Mouse (Mus musculus) intestine, postnatal 0 days (tissue): ENCODE results near the gene Sgsm3. TPM values are rescaled to one million over a fixed set of nuclear protein-coding genes. Genes with fewer than 3 reads are reported as not detected.

Source experiments
- ATAC-seq: fragments of 200-750 bp; cut with Nextera tagmentation; 2 replicates; pipeline ENCODE4 v1.8.0; 2017; ENCODE audit warnings: mild to moderate bottlenecking, moderate TSS enrichment, moderate library complexity
- H3K27ac ChIP-seq: fragments of 300-500 bp; sonication (generic); 2 replicates; pipeline ENCODE4 v1.5.1; 2014; ENCODE audit warnings: mild to moderate bottlenecking, low read depth, low read length, moderate library complexity
- H3K27me3 ChIP-seq: fragments of 300-500 bp; sonication (generic); replicated peaks from 2 replicates; pipeline ENCODE4 v1.6.1; 2014; ENCODE audit warnings: low read length, mixed read lengths; ENCODE audit not compliant: control insufficient read depth, insufficient read depth
- H3K36me3 ChIP-seq: fragments of 300-500 bp; sonication (generic); 2 replicates; pipeline ENCODE4 v1.6.1; 2014; ENCODE audit warnings: mild to moderate bottlenecking, moderate library complexity; ENCODE audit not compliant: control insufficient read depth, insufficient read depth
- H3K4me1 ChIP-seq: fragments of 300-500 bp; sonication (generic); replicated peaks from 2 replicates; pipeline ENCODE4 v1.6.1; 2014; ENCODE audit warnings: antibody characterized with exemption, low read length, mixed read lengths; ENCODE audit not compliant: control insufficient read depth, insufficient read depth
- H3K4me2 ChIP-seq: fragments of 300-500 bp; sonication (generic); replicated peaks from 2 replicates; pipeline ENCODE4 v1.6.1; 2014; ENCODE audit warnings: low read depth, mild to moderate bottlenecking, moderate library complexity
- H3K4me3 ChIP-seq: fragments of 300-500 bp; sonication (generic); 2 replicates; pipeline ENCODE4 v1.5.1; 2014; ENCODE audit warnings: low read depth, low read length
- H3K9ac ChIP-seq: fragments of 300-500 bp; sonication (generic); 2 replicates; pipeline ENCODE4 v1.6.1; 2014; ENCODE audit warnings: mild to moderate bottlenecking, low read depth, low read length
- H3K9me3 ChIP-seq: fragments of 300-500 bp; sonication (generic); 2 replicates; pipeline ENCODE4 v1.6.1; 2016; ENCODE audit warnings: mixed run types; ENCODE audit not compliant: control insufficient read depth
- CTCF ChIP-seq: sonication (generic); IDR thresholded peaks from 2 replicates; pipeline ENCODE4 v1.5.1; 2016; ENCODE audit warnings: low read depth, mild to moderate bottlenecking, control low read depth, antibody characterized with exemption, moderate library complexity
- WGBS: fragments of 180-500 bp; shearing (Covaris S2); extraction: QIAGEN DNeasy Blood & Tissue Kit; methylation state at CpG from one replicate; pipeline ENCODE4 v1.1.7; 2014; 5-methylcytosine and 5-hydroxymethylcytosine counted together
- polyA plus RNA-seq: library from polyadenylated mRNA; unstranded; fragments of >200 nt; fragmentation: Nextera tagmentation; extraction: Ambion mirVana; gene quantifications from 2 replicates; pipeline ENCODE4 v1.2.1, GENCODE M21; 2015

The Sgsm3 gene
- polyA plus RNA-seq, 1 experiment from 2014 or later, result 13.4 TPM

- Histone ChIP-seq H3K36me3 (peaks cover 85% of the 10 kb centered on the region), H3K4me2 (no peak overlapping the region), H3K9ac (no peak overlapping the region), H3K4me3 (no peak overlapping the region), H3K27me3 (no peaks in the 10 kb centered on the region), H3K9me3 (no peaks in the 10 kb centered on the region), H3K4me1 (no peaks in the 10 kb centered on the region), H3K27ac (no peak overlapping the region)
- ATAC-seq, result no peak
- 84% methylated on average over 10 of the region's 10 CpGs for WGBS
- no peak for TF ChIP-seq CTCF
These were observed 38.9 kb downstream of the Sgsm3 start for GRCm38 (mm10) chr15:81016488-81016887.

DNA sequence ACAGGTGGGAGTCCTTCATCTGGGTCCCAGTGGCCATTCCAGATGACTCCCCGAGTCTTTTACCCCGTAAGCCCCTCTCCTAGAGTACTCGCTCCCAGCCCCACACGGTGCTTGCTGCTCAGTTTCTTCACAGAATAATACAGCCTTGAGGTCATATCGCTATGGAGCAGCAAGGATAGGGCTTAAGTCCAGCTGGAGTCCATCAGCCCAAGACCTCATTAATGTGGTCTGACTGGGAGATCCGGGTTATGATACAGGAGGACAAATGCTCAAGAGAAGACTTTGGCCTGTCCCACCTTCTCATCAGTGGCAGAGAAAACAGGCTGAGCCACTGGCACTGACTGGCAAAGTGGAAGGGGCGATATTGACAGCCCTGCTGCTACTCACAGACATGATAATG lies 39.7 kb downstream of the Sgsm3 start:
- WGBS, result 88% methylated on average over 7 of the region's 7 CpGs
- no peak overlapping the region for H3K4me3 ChIP-seq
- no peak overlapping the region for H3K9ac ChIP-seq
- ATAC-seq, result no peak
- H3K36me3 ChIP-seq, result peaks cover 90% of the 10 kb centered on the region
- no peak overlapping the region for H3K27ac ChIP-seq
- no peak overlapping the region for H3K4me2 ChIP-seq
- no peaks in the 10 kb centered on the region for H3K9me3 ChIP-seq
- H3K4me1 ChIP-seq, result no peaks in the 10 kb centered on the region
- no peak for TF ChIP-seq CTCF
- no peaks in the 10 kb centered on the region for H3K27me3 ChIP-seq

- no peaks in the 10 kb centered on the region for H3K27me3 ChIP-seq
- H3K9ac ChIP-seq, result no peak overlapping the region
- H3K27ac ChIP-seq, result no peak overlapping the region; the same call in 1 of the 2 replicates
- WGBS, result 87% methylated on average over 6 of the region's 6 CpGs
- H3K36me3 ChIP-seq, result peaks cover 60% of the 10 kb centered on the region
- ATAC-seq, result no peak; the same call in 1 of the 2 replicates
- no peak for TF ChIP-seq CTCF
- no peaks in the 10 kb centered on the region for H3K4me1 ChIP-seq
- no peak overlapping the region for H3K4me3 ChIP-seq
- no peaks in the 10 kb centered on the region for H3K9me3 ChIP-seq
- no peak overlapping the region for H3K4me2 ChIP-seq
These were observed 43.8 kb downstream of the Sgsm3 start for GRCm38 (mm10) chr15:81021377-81021776.

DNA sequence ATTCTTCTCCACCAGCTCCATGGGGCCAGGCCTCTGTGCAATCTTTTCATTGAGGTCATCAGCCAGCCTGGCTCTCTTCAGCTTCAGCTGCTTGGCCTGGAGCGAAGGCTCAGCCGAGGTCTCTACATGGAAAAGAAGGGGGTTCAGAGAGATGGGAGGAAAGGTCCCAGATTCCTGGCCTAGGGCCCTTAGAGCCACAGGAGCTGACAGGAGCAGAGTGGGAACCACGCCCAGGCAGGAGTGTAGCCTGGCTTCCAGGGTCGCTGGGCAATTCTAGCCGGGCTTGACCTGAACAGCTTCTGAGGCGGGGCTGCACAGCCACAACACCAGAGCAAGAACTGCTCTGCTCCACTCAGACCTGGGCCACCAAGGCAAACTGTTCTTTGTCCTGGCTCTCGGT lies 44.9 kb downstream of the Sgsm3 start:
- Histone ChIP-seq H3K4me2 (no peak overlapping the region), H3K9me3 (no peaks in the 10 kb centered on the region), H3K9ac (no peak overlapping the region), H3K36me3 (peaks cover 49% of the 10 kb centered on the region), H3K27me3 (no peaks in the 10 kb centered on the region), H3K4me1 (no peaks in the 10 kb centered on the region), H3K27ac (no peak overlapping the region), H3K4me3 (no peak overlapping the region)
- ATAC-seq, result no peak
- TF ChIP-seq CTCF, result no peak
- 67% methylated on average over 7 of the region's 7 CpGs for WGBS

- no peak for TF ChIP-seq CTCF
- Histone ChIP-seq H3K27ac (no peak overlapping the region), H3K4me3 (no peak overlapping the region), H3K4me1 (no peaks in the 10 kb centered on the region), H3K9me3 (no peaks in the 10 kb centered on the region), H3K36me3 (peaks cover 36% of the 10 kb centered on the region), H3K9ac (no peak overlapping the region), H3K27me3 (no peaks in the 10 kb centered on the region), H3K4me2 (no peak overlapping the region)
- no peak for ATAC-seq
- WGBS, result 93% methylated on average over 9 of the region's 9 CpGs
These were observed 46.3 kb downstream of the Sgsm3 start for GRCm38 (mm10) chr15:81023842-81024241.

GRCm38 (mm10) chr15:81026901-81027300 lies 49.3 kb downstream of the Sgsm3 start:
- no peak overlapping the region for H3K27ac ChIP-seq
- no peak for ATAC-seq
- WGBS, result 79% methylated on average over 5 of the region's 5 CpGs

More at GRCm38 (mm10) chr15:81026901-81027300, 49.3 kb downstream of the Sgsm3 start:
- Histone ChIP-seq H3K4me2 (no peak overlapping the region), H3K36me3 (peaks cover 6% of the 10 kb centered on the region; the same call in 1 of the 2 replicates), H3K4me1 (0 out of 2 replicates have a peak, but pooled peaks cover 8% of the 10 kb centered on the region), H3K9ac (no peak overlapping the region), H3K9me3 (no peaks in the 10 kb centered on the region), H3K4me3 (no peak overlapping the region), H3K27me3 (no peaks in the 10 kb centered on the region)
- TF ChIP-seq CTCF, result no peak
